Mouse (Mus musculus) neural tube, embryonic 13.5 days (tissue): ENCODE results near the gene Kcnt1. TPM values are rescaled to one million over a fixed set of nuclear protein-coding genes. Genes with fewer than 3 reads are reported as not detected.

Source experiments
- ATAC-seq: fragments of 200-750 bp; cut with Nextera tagmentation; 2 replicates; pipeline ENCODE4 v1.8.0; 2017; ENCODE audit warnings: low read depth, mild to moderate bottlenecking, moderate TSS enrichment, moderate library complexity
- H3K27ac ChIP-seq: fragments of 300-500 bp; sonication (generic); replicated peaks from 2 replicates; pipeline ENCODE4 v1.5.1; 2015; ENCODE audit warnings: moderate library complexity, mild to moderate bottlenecking, inconsistent platforms
- H3K27me3 ChIP-seq: fragments of 300-500 bp; sonication (generic); 2 replicates; pipeline ENCODE4 v1.6.1; 2015; ENCODE audit warnings: mild to moderate bottlenecking, inconsistent platforms
- H3K36me3 ChIP-seq: fragments of 300-500 bp; sonication (generic); 2 replicates; pipeline ENCODE4 v1.6.1; 2015; ENCODE audit warnings: mild to moderate bottlenecking, inconsistent platforms
- H3K4me1 ChIP-seq: fragments of 300-500 bp; sonication (generic); replicated peaks from 2 replicates; pipeline ENCODE4 v1.6.1; 2015; ENCODE audit warnings: inconsistent platforms
- H3K4me2 ChIP-seq: fragments of 300-500 bp; sonication (generic); 2 replicates; pipeline ENCODE4 v1.6.1; 2015; ENCODE audit warnings: inconsistent platforms, mild to moderate bottlenecking, moderate library complexity
- H3K4me3 ChIP-seq: fragments of 300-500 bp; sonication (generic); 2 replicates; pipeline ENCODE4 v1.5.1; 2015; ENCODE audit warnings: mild to moderate bottlenecking, inconsistent platforms
- H3K9ac ChIP-seq: fragments of 300-500 bp; sonication (generic); 2 replicates; pipeline ENCODE4 v1.6.1; 2015; ENCODE audit warnings: moderate library complexity, mild to moderate bottlenecking, inconsistent platforms
- H3K9me3 ChIP-seq: fragments of 300-500 bp; sonication (generic); 2 replicates; pipeline ENCODE4 v1.6.1; 2016; ENCODE audit warnings: inconsistent platforms
- WGBS: fragments of 180-500 bp; shearing (Covaris S2); methylation state at CpG from one replicate; pipeline ENCODE4 v1.1.7; 2015; 5-methylcytosine and 5-hydroxymethylcytosine counted together
- polyA plus RNA-seq: library from polyadenylated mRNA; unstranded; fragments of >200 nt; fragmentation: Nextera tagmentation; extraction: Ambion mirVana; gene quantifications from 2 replicates; pipeline ENCODE4 v1.2.1, GENCODE M21; 2015

Gene Kcnt1
- polyA plus RNA-seq, 1 experiment from 2014 or later: 11.3 TPM

- Histone ChIP-seq H3K9ac (no peak overlapping the region), H3K36me3 (no peaks in the 10 kb centered on the region), H3K27me3 (no peaks in the 10 kb centered on the region), H3K4me1 (no peaks in the 10 kb centered on the region), H3K27ac (no peak overlapping the region), H3K4me2 (no peak overlapping the region), H3K4me3 (no peak overlapping the region), H3K9me3 (no peaks in the 10 kb centered on the region)
- WGBS: 15% methylated on average over 4 of the region's 4 CpGs
- ATAC-seq: no peak
Measured at GRCm38 (mm10) chr2:25850330-25850729, 13.2 kb upstream of the Kcnt1 start.

- no peaks in the 10 kb centered on the region for H3K4me1 ChIP-seq
- H3K9me3 ChIP-seq: no peaks in the 10 kb centered on the region
- WGBS: 45% methylated on average over 3 of the region's 3 CpGs
- no peak overlapping the region for H3K27ac ChIP-seq
- H3K4me2 ChIP-seq: no peak overlapping the region
- H3K36me3 ChIP-seq: no peaks in the 10 kb centered on the region
- no peak overlapping the region for H3K4me3 ChIP-seq
- no peak for ATAC-seq
- H3K9ac ChIP-seq: no peak overlapping the region
- no peaks in the 10 kb centered on the region for H3K27me3 ChIP-seq
Measured at GRCm38 (mm10) chr2:25852626-25853025, 10.9 kb upstream of the Kcnt1 start.

- Histone ChIP-seq H3K4me2 (no peak overlapping the region), H3K4me3 (no peak overlapping the region), H3K27me3 (no peaks in the 10 kb centered on the region), H3K4me1 (no peaks in the 10 kb centered on the region), H3K9me3 (no peaks in the 10 kb centered on the region), H3K27ac (no peak overlapping the region), H3K36me3 (no peaks in the 10 kb centered on the region), H3K9ac (no peak overlapping the region)
- WGBS: 80% methylated on average over 5 of the region's 5 CpGs
- ATAC-seq: no peak
Measured at GRCm38 (mm10) chr2:25853998-25854397, 9.5 kb upstream of the Kcnt1 start.

GRCm38 (mm10) chr2:25859891-25860290 is 3.6 kb upstream of the Kcnt1 start:
- no peak overlapping the region for H3K4me2 ChIP-seq
- no peaks in the 10 kb centered on the region for H3K9me3 ChIP-seq
- 86% methylated on average over 3 of the region's 3 CpGs for WGBS
- no peak for ATAC-seq
- H3K27me3 ChIP-seq: peaks cover 21% of the 10 kb centered on the region
- no peak overlapping the region for H3K27ac ChIP-seq
- peaks cover 24% of the 10 kb centered on the region for H3K4me1 ChIP-seq
- no peak overlapping the region for H3K9ac ChIP-seq
- H3K4me3 ChIP-seq: no peak overlapping the region
- no peaks in the 10 kb centered on the region for H3K36me3 ChIP-seq

GRCm38 (mm10) chr2:25862038-25862437 is 1.5 kb upstream of the Kcnt1 start:
- Histone ChIP-seq H3K4me1 (peaks cover 41% of the 10 kb centered on the region), H3K9me3 (no peaks in the 10 kb centered on the region), H3K27ac (no peak overlapping the region), H3K4me3 (no peak overlapping the region), H3K9ac (no peak overlapping the region), H3K4me2 (no peak overlapping the region), H3K27me3 (peaks cover 37% of the 10 kb centered on the region), H3K36me3 (no peaks in the 10 kb centered on the region)
- 60% methylated on average over 2 of the region's 2 CpGs for WGBS
- no peak for ATAC-seq

- Histone ChIP-seq H3K27ac (no peak overlapping the region), H3K9me3 (no peaks in the 10 kb centered on the region), H3K27me3 (peaks cover 37% of the 10 kb centered on the region), H3K4me1 (peaks cover 45% of the 10 kb centered on the region), H3K36me3 (no peaks in the 10 kb centered on the region), H3K4me3 (peak overlapping the region; percentile 57; the same call in 1 of the 2 replicates), H3K9ac (no peak overlapping the region), H3K4me2 (peak overlapping the region; percentile 98)
- no peak for ATAC-seq
- WGBS: 70% methylated on average over 5 of the region's 5 CpGs
Measured at GRCm38 (mm10) chr2:25862696-25863270, 751 bp upstream of the Kcnt1 start.

- no peak overlapping the region for H3K27ac ChIP-seq
- H3K27me3 ChIP-seq: peaks cover 37% of the 10 kb centered on the region
- 5% methylated on average over 18 of the region's 18 CpGs for WGBS
Measured at GRCm38 (mm10) chr2:25864230-25864629, 696 bp downstream of the Kcnt1 start.

GRCm38 (mm10) chr2:25865412-25865811 is 1.9 kb downstream of the Kcnt1 start:
- no peak overlapping the region for H3K27ac ChIP-seq
- no peak overlapping the region for H3K4me2 ChIP-seq
- H3K4me1 ChIP-seq: peaks cover 45% of the 10 kb centered on the region
- ATAC-seq: peak; percentile 22; the same call in 1 of the 2 replicates
- H3K36me3 ChIP-seq: no peaks in the 10 kb centered on the region
- no peaks in the 10 kb centered on the region for H3K9me3 ChIP-seq
- no peak overlapping the region for H3K4me3 ChIP-seq
- H3K27me3 ChIP-seq: peaks cover 37% of the 10 kb centered on the region
- WGBS: 9% methylated on average over 4 of the region's 4 CpGs
- H3K9ac ChIP-seq: no peak overlapping the region

More at GRCm38 (mm10) chr2:25864230-25864629, 696 bp downstream of the Kcnt1 start:
- Histone ChIP-seq H3K9ac (peak overlapping the region; percentile 68), H3K4me2 (peak overlapping the region; percentile 98), H3K4me1 (peaks cover 45% of the 10 kb centered on the region), H3K9me3 (no peaks in the 10 kb centered on the region), H3K36me3 (no peaks in the 10 kb centered on the region), H3K4me3 (peak overlapping the region; percentile 57)
- ATAC-seq: no peak

GRCm38 (mm10) chr2:25866656-25867055 is 3.1 kb downstream of the Kcnt1 start:
- Histone ChIP-seq H3K36me3 (no peaks in the 10 kb centered on the region), H3K4me1 (peaks cover 45% of the 10 kb centered on the region), H3K27ac (no peak overlapping the region), H3K9ac (no peak overlapping the region), H3K4me2 (no peak overlapping the region), H3K9me3 (no peaks in the 10 kb centered on the region), H3K27me3 (peaks cover 37% of the 10 kb centered on the region), H3K4me3 (no peak overlapping the region)
- WGBS: 59% methylated on average over 5 of the region's 5 CpGs
- no peak for ATAC-seq

GRCm38 (mm10) chr2:25877250-25877735 is 13.8 kb downstream of the Kcnt1 start:
- Histone ChIP-seq H3K9me3 (no peaks in the 10 kb centered on the region), H3K36me3 (no peaks in the 10 kb centered on the region), H3K27me3 (peaks cover 36% of the 10 kb centered on the region), H3K4me1 (peaks cover 27% of the 10 kb centered on the region), H3K4me2 (peak overlapping the region; percentile 73), H3K9ac (peak overlapping the region; percentile 81), H3K4me3 (peak overlapping the region; percentile 56), H3K27ac (0 out of 2 replicates have a peak overlapping the region, but pooled peaks have one; percentile 23)
- peak; percentile 51; the same call in 1 of the 2 replicates for ATAC-seq
- 21% methylated on average over 7 of the region's 7 CpGs for WGBS

GRCm38 (mm10) chr2:25877736-25878268 is 14.3 kb downstream of the Kcnt1 start:
- Histone ChIP-seq H3K4me2 (peak overlapping the region; percentile 73), H3K4me3 (peak overlapping the region; percentile 56), H3K27ac (0 out of 2 replicates have a peak overlapping the region, but pooled peaks have one; percentile 23), H3K36me3 (no peaks in the 10 kb centered on the region), H3K9ac (peak overlapping the region; percentile 81), H3K4me1 (peaks cover 27% of the 10 kb centered on the region), H3K27me3 (peaks cover 36% of the 10 kb centered on the region), H3K9me3 (no peaks in the 10 kb centered on the region)
- WGBS: 2% methylated on average over 48 of the region's 49 CpGs
- ATAC-seq: peak; percentile 77

GRCm38 (mm10) chr2:25878516-25878915 is 15.0 kb downstream of the Kcnt1 start:
- H3K9me3 ChIP-seq: no peaks in the 10 kb centered on the region
- H3K9ac ChIP-seq: peak overlapping the region; percentile 81
- H3K4me1 ChIP-seq: peaks cover 27% of the 10 kb centered on the region
- WGBS: 78% methylated on average over 2 of the region's 2 CpGs
- H3K27ac ChIP-seq: no peak overlapping the region
- H3K27me3 ChIP-seq: peaks cover 36% of the 10 kb centered on the region
- H3K4me3 ChIP-seq: peak overlapping the region; percentile 56
- H3K36me3 ChIP-seq: no peaks in the 10 kb centered on the region
- H3K4me2 ChIP-seq: peak overlapping the region; percentile 73
- ATAC-seq: no peak
